Mouse (Mus musculus): ENCODE measurements around the gene Gm20671.
"Not testable (repeated sequence)": the region's sequence is repeated elsewhere in the genome, so short reads cannot be mapped to it uniquely, and the experiment has no call there.

DNA sequence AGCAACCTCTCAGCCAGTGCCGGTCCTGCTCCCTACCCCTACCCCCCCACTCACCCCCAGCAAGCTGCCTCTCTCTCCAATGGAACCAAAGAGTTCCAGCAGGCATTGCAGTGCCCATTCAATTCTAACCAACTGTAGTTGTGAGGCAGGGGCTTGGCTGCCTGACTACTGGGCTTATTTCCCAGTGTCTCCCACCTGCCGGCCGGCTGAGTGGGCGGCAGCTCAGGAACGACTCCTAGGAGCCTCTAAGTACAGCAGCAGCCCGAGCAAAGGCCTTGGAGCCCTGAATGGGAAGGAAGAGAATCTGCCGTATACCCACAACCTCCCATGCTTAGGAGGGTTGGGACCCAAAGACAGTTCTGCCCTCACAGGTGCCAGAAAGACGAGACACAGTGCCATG, 86.1 kb downstream of the Gm20671 start:
- TF ChIP-seq CTCF (IDR thresholded peaks at IDR 0.05; ENCODE audit: control insufficient read depth, insufficient read depth, low read length); POLR2A (IDR thresholded peaks at IDR 0.05; ENCODE audit: borderline replicate concordance, control insufficient read depth, low read depth, low read length): not testable (repeated sequence)
